ENCODE assay signal across 8 mouse cellular contexts in genomic region chr7:98119961-98120232, GRCm38 (mm10). TPM values are rescaled to one million over a fixed set of nuclear protein-coding genes. Genes with fewer than 3 reads are reported as not detected.
DNase-seq lines count a peak whose midpoint lies in the region; ATAC-seq and TF ChIP-seq lines count a peak whose summit lies in the region.

No protein-coding gene starts in this region.

- no peaks in the 10 kb centered on the region for H3K9me3 ChIP-seq in liver, embryonic 11.5 days (ENCODE audit: control insufficient read depth, low read length)
- H3K9me3 ChIP-seq in forebrain, embryonic 16.5 days (ENCODE audit: control insufficient read depth, low read length): no peaks in the 10 kb centered on the region
- no peaks in the 10 kb centered on the region for H3K9me3 ChIP-seq in limb, embryonic 12.5 days
- H3K9me3 ChIP-seq in neural tube, embryonic 15.5 days (replicated peaks): no peaks in the 10 kb centered on the region

- no peak overlapping the region for H3K9ac ChIP-seq in liver, adult 2 months (ENCODE audit: low read depth, low read length)
- H3K9ac ChIP-seq in liver, embryonic 11.5 days (ENCODE audit: low read depth, low read length): no peak overlapping the region
- H3K9ac ChIP-seq in forebrain, embryonic 16.5 days (replicated peaks; ENCODE audit: low read depth, low read length): no peak overlapping the region
- H3K9ac ChIP-seq in limb, embryonic 12.5 days (replicated peaks): no peak overlapping the region
- H3K9ac ChIP-seq in neural tube, embryonic 15.5 days (replicated peaks): no peak overlapping the region

- TF ChIP-seq POLR2A in liver, adult 2 months (IDR thresholded peaks at IDR 0.05; ENCODE audit: extremely low read depth, insufficient read depth, low read length): no peak

- H3K27me3 ChIP-seq in liver, adult 2 months (ENCODE audit: control insufficient read depth, insufficient read depth, low read length): no peaks in the 10 kb centered on the region
- H3K27me3 ChIP-seq in liver, embryonic 11.5 days (replicated peaks; ENCODE audit: control insufficient read depth, insufficient read depth, low read length): no peaks in the 10 kb centered on the region
- no peaks in the 10 kb centered on the region for H3K27me3 ChIP-seq in forebrain, embryonic 16.5 days (replicated peaks; ENCODE audit: control insufficient read depth, insufficient read depth, low read length)
- H3K27me3 ChIP-seq in limb, embryonic 12.5 days: 0 out of 2 replicates have a peak, but pooled peaks cover 3% of the 10 kb centered on the region
- H3K27me3 ChIP-seq in neural tube, embryonic 15.5 days (replicated peaks): no peaks in the 10 kb centered on the region

- WGBS in liver, adult 2 months: 58% methylated on average over 2 of the region's 2 CpGs
- WGBS in liver, embryonic 11.5 days: 61% methylated on average over 2 of the region's 2 CpGs
- 58% methylated on average over 2 of the region's 2 CpGs for WGBS in forebrain, embryonic 16.5 days
- WGBS in limb, embryonic 12.5 days: 72% methylated on average over 2 of the region's 2 CpGs
- 88% methylated on average over 2 of the region's 2 CpGs for WGBS in neural tube, embryonic 15.5 days

- H3K27ac ChIP-seq in liver, adult 2 months (replicated peaks; ENCODE audit: insufficient read depth, low read depth, low read length): 0 out of 2 replicates have a peak overlapping the region, but pooled peaks have one; percentile 64
- no peak overlapping the region for H3K27ac ChIP-seq in liver, embryonic 11.5 days (ENCODE audit: low read depth, low read length)
- no peak overlapping the region for H3K27ac ChIP-seq in forebrain, embryonic 16.5 days (ENCODE audit: low read length)
- no peak overlapping the region for H3K27ac ChIP-seq in limb, embryonic 12.5 days
- H3K27ac ChIP-seq in neural tube, embryonic 15.5 days (replicated peaks): no peak overlapping the region

- H3K79me2 ChIP-seq in liver, adult 2 months (ENCODE audit: control insufficient read depth, insufficient read depth, low read length): no peaks in the 10 kb centered on the region

- ATAC-seq in liver, embryonic 11.5 days (replicated peaks; ENCODE audit: low FRiP score): no peak; the same call in 1 of the 2 replicates
- ATAC-seq in forebrain, embryonic 16.5 days: peak; percentile 41
- 0 out of 2 replicates have a peak, but pooled peaks have one; percentile 24 for ATAC-seq in limb, embryonic 12.5 days (ENCODE audit: insufficient number of reproducible peaks, insufficient read depth, low FRiP score, low TSS enrichment, low read depth)
- ATAC-seq in neural tube, embryonic 15.5 days (ENCODE audit: low FRiP score): peak; percentile 39; the same call in 1 of the 2 replicates

- no peak overlapping the region for H3K4me3 ChIP-seq in liver, adult 2 months (ENCODE audit: insufficient read depth, low read depth, low read length)
- H3K4me3 ChIP-seq in liver, embryonic 11.5 days (ENCODE audit: low read depth, low read length): no peak overlapping the region; the same call in 1 of the 2 replicates
- no peak overlapping the region for H3K4me3 ChIP-seq in forebrain, embryonic 16.5 days (replicated peaks; ENCODE audit: low read length)
- no peak overlapping the region for H3K4me3 ChIP-seq in limb, embryonic 12.5 days (replicated peaks)
- no peak overlapping the region for H3K4me3 ChIP-seq in neural tube, embryonic 15.5 days (replicated peaks)

- H3K4me1 ChIP-seq in liver, adult 2 months (ENCODE audit: control insufficient read depth, insufficient read depth, low read length): peaks cover 17% of the 10 kb centered on the region
- H3K4me1 ChIP-seq in liver, embryonic 11.5 days (replicated peaks; ENCODE audit: control insufficient read depth, insufficient read depth, low read length): peaks cover 4% of the 10 kb centered on the region
- H3K4me1 ChIP-seq in forebrain, embryonic 16.5 days (replicated peaks; ENCODE audit: control insufficient read depth, insufficient read depth, low read length): peaks cover 9% of the 10 kb centered on the region; the same call in 1 of the 2 replicates
- H3K4me1 ChIP-seq in limb, embryonic 12.5 days (replicated peaks): 0 out of 2 replicates have a peak, but pooled peaks cover 9% of the 10 kb centered on the region
- peaks cover 5% of the 10 kb centered on the region for H3K4me1 ChIP-seq in neural tube, embryonic 15.5 days

- TF ChIP-seq CTCF in liver, adult 2 months (IDR thresholded peaks at IDR 0.05; ENCODE audit: low read depth, low read length): no peak

- H3K36me3 ChIP-seq in liver, adult 2 months (ENCODE audit: control insufficient read depth, insufficient read depth, low read length): no peaks in the 10 kb centered on the region
- no peaks in the 10 kb centered on the region for H3K36me3 ChIP-seq in liver, embryonic 11.5 days (ENCODE audit: control insufficient read depth, insufficient read depth, low read length)
- no peaks in the 10 kb centered on the region for H3K36me3 ChIP-seq in forebrain, embryonic 16.5 days (ENCODE audit: control insufficient read depth, insufficient read depth)
- no peaks in the 10 kb centered on the region for H3K36me3 ChIP-seq in limb, embryonic 12.5 days
- peaks cover 7% of the 10 kb centered on the region for H3K36me3 ChIP-seq in neural tube, embryonic 15.5 days

- H3K4me2 ChIP-seq in liver, embryonic 11.5 days: no peak overlapping the region
- no peak overlapping the region; the same call in 1 of the 2 replicates for H3K4me2 ChIP-seq in forebrain, embryonic 16.5 days (ENCODE audit: low read length)
- H3K4me2 ChIP-seq in limb, embryonic 12.5 days: peak overlapping the region; percentile 58; the same call in 1 of the 2 replicates
- peak overlapping the region; percentile 58; the same call in 1 of the 2 replicates for H3K4me2 ChIP-seq in neural tube, embryonic 15.5 days

- no peak for DNase-seq in liver, adult 2 months (ENCODE audit: extremely low read depth, low read depth, low spot score)
- no peak for DNase-seq in liver, embryonic 11.5 days (ENCODE audit: low spot score)
- no peak for DNase-seq in retina, embryonic 14.5 days (ENCODE audit: low spot score)
- no peak for DNase-seq in yolk sac, embryonic 10.5 days (ENCODE audit: low spot score)
- no peak for DNase-seq in right cerebral cortex, postnatal 25 days

RNA-seq across cellular contexts. Expression of gene Myo7a, which starts 0.6 kb away (rescaled TPM):
- 7.0 and 11.5 TPM in 2 replicates for total RNA-seq in liver, adult 2 months (2014; rRNA removed)
- polyA plus RNA-seq in liver, adult 2 months (2012; rRNA removed): 8.2 and 11.0 TPM in 2 replicates
- polyA plus RNA-seq in liver, embryonic 11.5 days (2014; fragmentation: Nextera tagmentation; extraction: Ambion mirVana): 20.1 and 20.7 TPM in 2 replicates
- 17.9 and 18.1 TPM in 2 replicates for polyA plus RNA-seq in forebrain, embryonic 16.5 days (2015; fragmentation: Nextera tagmentation; extraction: Ambion mirVana)
- polyA plus RNA-seq in limb, embryonic 12.5 days (2016; fragmentation: Nextera tagmentation; extraction: Ambion mirVana): 13.4 and 17.4 TPM in 2 replicates
- polyA plus RNA-seq in neural tube, embryonic 15.5 days (2015; fragmentation: Nextera tagmentation; extraction: Ambion mirVana): 14.4 and 16.0 TPM in 2 replicates

RNA-seq across cellular contexts. Expression of gene Omp, which starts 25.4 kb away (rescaled TPM):
- total RNA-seq in liver, adult 2 months (2014; rRNA removed): 0.07 and 0.18 TPM in 2 replicates
- polyA plus RNA-seq in liver, adult 2 months (2012; rRNA removed): 0.12 and 0.22 TPM in 2 replicates
- 0.62 and 0.70 TPM in 2 replicates for polyA plus RNA-seq in liver, embryonic 11.5 days (2014; fragmentation: Nextera tagmentation; extraction: Ambion mirVana)
- polyA plus RNA-seq in forebrain, embryonic 16.5 days (2015; fragmentation: Nextera tagmentation; extraction: Ambion mirVana): 0.66 and 0.84 TPM in 2 replicates
- 0.19 TPM in 1 of 2 replicates, not detected in the other for polyA plus RNA-seq in limb, embryonic 12.5 days (2016; fragmentation: Nextera tagmentation; extraction: Ambion mirVana)
- 0.81 and 0.91 TPM in 2 replicates for polyA plus RNA-seq in neural tube, embryonic 15.5 days (2015; fragmentation: Nextera tagmentation; extraction: Ambion mirVana)

RNA-seq across cellular contexts. Expression of gene Capn5, which starts 58.2 kb away (rescaled TPM):
- 1.0 and 1.6 TPM in 2 replicates for total RNA-seq in liver, adult 2 months (2014; rRNA removed)
- polyA plus RNA-seq in liver, adult 2 months (2012; rRNA removed): 2.2 TPM in 2 replicates
- 20.0 and 20.1 TPM in 2 replicates for polyA plus RNA-seq in liver, embryonic 11.5 days (2014; fragmentation: Nextera tagmentation; extraction: Ambion mirVana)
- polyA plus RNA-seq in forebrain, embryonic 16.5 days (2015; fragmentation: Nextera tagmentation; extraction: Ambion mirVana): 17.5 and 18.7 TPM in 2 replicates
- polyA plus RNA-seq in limb, embryonic 12.5 days (2016; fragmentation: Nextera tagmentation; extraction: Ambion mirVana): 4.0 and 4.4 TPM in 2 replicates
- 23.6 and 29.4 TPM in 2 replicates for polyA plus RNA-seq in neural tube, embryonic 15.5 days (2015; fragmentation: Nextera tagmentation; extraction: Ambion mirVana)

Comparison
In these comparisons a context has a peak if more than half of its experiments do, and no peak if none do; other contexts are left out.
1. H3K4me2 ChIP-seq: peak in limb, embryonic 12.5 days (single experiment) and neural tube, embryonic 15.5 days (single experiment); none in liver, embryonic 11.5 days (single experiment) and forebrain, embryonic 16.5 days (single experiment).